Mouse (Mus musculus) C2C12 (cell line): ENCODE results near the gene Mei1.

Experiments used
- CTCF ChIP-seq: IDR thresholded peaks from one replicate; pipeline ENCODE4 v1.5.1; 2011; ENCODE audit not compliant: control insufficient read depth, insufficient read depth, insufficient read length
- MAX ChIP-seq: IDR thresholded peaks from one replicate; pipeline ENCODE4 v1.6.1; 2011; ENCODE audit warnings: mild to moderate bottlenecking, control low read depth
- USF1 ChIP-seq: IDR thresholded peaks from one replicate; pipeline ENCODE4 v1.6.1; 2011; ENCODE audit warnings: low read depth, mild to moderate bottlenecking, control low read depth, moderate library complexity

- TF ChIP-seq CTCF = no peak
- no peak for TF ChIP-seq MAX
- no peak for TF ChIP-seq USF1
Observed at GRCm38 (mm10) chr15:82150042-82150441, 80.2 kb downstream of the Mei1 start.
